Mouse (Mus musculus) lung, adult 2 months (tissue): ENCODE measurements around the gene Gm21885.

Experiments used
- CTCF ChIP-seq: fragments of 200-500 bp; IDR thresholded peaks from 2 replicates; pipeline ENCODE4 v1.5.1; 2011; ENCODE audit warnings: mild to moderate bottlenecking, low read length, control low read depth; ENCODE audit not compliant: insufficient read depth
- POLR2A ChIP-seq: fragments of 200-500 bp; IDR thresholded peaks from 2 replicates; pipeline ENCODE4 v1.6.1; 2011; ENCODE audit warnings: low read depth, mild to moderate bottlenecking, control low read depth, low read length, borderline replicate concordance; ENCODE audit errors: extremely low read depth

- TF ChIP-seq POLR2A (no peak), CTCF (no peak)
These were observed 25.9 kb upstream of the Gm21885 start for GRCm38 (mm10) chr11:94255733-94256132.
